Mouse (Mus musculus) cerebellum, adult 2 months (tissue): Measurements from ENCODE around the gene Gm21761.
"Not testable (repeated sequence)": the region's sequence is repeated elsewhere in the genome, so short reads cannot be mapped to it uniquely, and the experiment has no call there.

ENCODE experiments used
- CTCF ChIP-seq: fragments of 200-500 bp; IDR thresholded peaks from 2 replicates; pipeline ENCODE4 v1.5.1; 2011; ENCODE audit warnings: low read depth, mild to moderate bottlenecking, control low read depth, low read length, moderate library complexity, borderline replicate concordance; ENCODE audit not compliant: insufficient read depth
- POLR2A ChIP-seq: fragments of 200-500 bp; IDR thresholded peaks from 2 replicates; pipeline ENCODE4 v1.6.1; 2011; ENCODE audit warnings: low read length, control low read depth, borderline replicate concordance; ENCODE audit not compliant: insufficient read depth

DNA sequence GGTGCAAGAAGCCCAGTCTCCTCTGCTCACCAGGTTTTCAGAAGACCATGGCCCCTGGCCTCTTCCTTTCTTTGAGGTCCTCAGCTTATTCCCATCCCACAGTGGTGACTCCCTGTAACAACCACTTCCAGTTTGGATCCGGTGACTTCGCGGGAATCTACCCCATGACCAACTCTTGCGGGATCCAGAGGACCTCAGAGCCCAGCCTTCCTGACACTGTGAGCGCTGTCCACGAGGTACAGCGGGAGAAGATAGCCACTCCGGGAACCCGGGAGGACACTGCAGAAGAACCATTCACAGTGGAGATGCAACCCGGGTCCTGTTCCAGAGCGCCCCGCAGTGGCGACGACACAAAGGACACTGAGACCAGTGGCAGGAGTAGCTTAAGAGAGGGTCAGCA lies 39.1 kb upstream of the Gm21761 start:
- not testable (repeated sequence) for TF ChIP-seq CTCF, POLR2A
